ENCODE assay signal across 16 mouse cellular contexts in the genomic region with DNA sequence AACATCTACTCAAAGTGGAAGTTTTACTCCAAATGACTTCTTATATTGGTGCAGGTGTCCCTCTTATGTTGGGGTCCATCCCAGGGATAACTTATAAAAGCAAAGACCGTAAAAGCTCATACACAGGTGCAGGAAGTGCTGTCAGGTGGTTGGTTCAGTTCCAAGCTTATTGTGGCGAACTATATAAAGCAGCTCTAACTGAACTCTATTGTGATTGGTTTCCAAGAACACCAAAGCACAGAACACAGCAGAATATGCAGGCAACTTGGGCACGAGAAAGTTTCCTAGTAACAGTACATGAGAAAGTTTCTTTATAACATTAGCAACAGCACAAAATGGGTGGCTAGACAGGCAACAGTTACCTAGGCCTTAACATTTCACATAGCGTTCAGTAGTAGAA.
DNase-seq lines count a peak whose midpoint lies in the region.
"Had no signal": no experiment of that assay in that cellular context is flagged by ENCODE, and none has a peak within 500 bp of the region (broad histone marks: within the 10 kb centered on the region; RNA-seq: fewer than 3 reads in every experiment).

No protein-coding gene starts in this region.

- peak; percentile 44 for DNase-seq in CD4-positive helper T cell, adult 2 months (ENCODE audit: low read depth, low spot score)
- DNase-seq in T-cell, adult 2 months (ENCODE audit: low spot score): peak; percentile 4
- peak; percentile 66 for DNase-seq in naive thymus-derived CD4-positive, alpha-beta T cell, adult 2 months (ENCODE audit: low read depth)
- DNase-seq in thymus, postnatal 14 days: peak; percentile 53
- no peak for DNase-seq in spleen, adult 12 weeks (ENCODE audit: low spot score)
- DNase-seq in urinary bladder, adult 18-20 months (ENCODE audit: low spot score in 2 of 2): no peak
- no peak for DNase-seq in right cerebral cortex, postnatal 14 days
- DNase-seq: adrenal gland, postnatal 14 days; cerebellum, adult 11-12 months; cerebellum, adult 9-10 months; cerebellum, postnatal 25 days; forebrain, postnatal 0 days; gastrocnemius, postnatal 36 days; heart, adult 18-20 months; heart, postnatal 10 days; heart, postnatal 4 days had no signal

Comparison
In these comparisons a context has a peak if more than half of its experiments do, and no peak if none do; other contexts are left out.
1. DNase-seq: peak in CD4-positive helper T cell, adult 2 months (single experiment), T-cell, adult 2 months (single experiment), naive thymus-derived CD4-positive, alpha-beta T cell, adult 2 months (single experiment) and thymus, postnatal 14 days (single experiment); none in spleen, adult 12 weeks (single experiment), urinary bladder, adult 18-20 months (0 of 2) and right cerebral cortex, postnatal 14 days (single experiment).